Mouse (Mus musculus): ENCODE results near the gene Gm5941. TPM values are rescaled to one million over a fixed set of nuclear protein-coding genes. Genes with fewer than 3 reads are reported as not detected.
A peak's percentile ranks its signal among the peaks of the same experiment; 100 is the strongest.
"Not testable (repeated sequence)": the region's sequence is repeated elsewhere in the genome, so short reads cannot be mapped to it uniquely, and the experiment has no call there.

Gene Gm5941
- not detected for total RNA-seq (2021)
- long read RNA-seq, experiment 1, result 0 reads
- long read RNA-seq, experiment 2, result 0 reads

DNA sequence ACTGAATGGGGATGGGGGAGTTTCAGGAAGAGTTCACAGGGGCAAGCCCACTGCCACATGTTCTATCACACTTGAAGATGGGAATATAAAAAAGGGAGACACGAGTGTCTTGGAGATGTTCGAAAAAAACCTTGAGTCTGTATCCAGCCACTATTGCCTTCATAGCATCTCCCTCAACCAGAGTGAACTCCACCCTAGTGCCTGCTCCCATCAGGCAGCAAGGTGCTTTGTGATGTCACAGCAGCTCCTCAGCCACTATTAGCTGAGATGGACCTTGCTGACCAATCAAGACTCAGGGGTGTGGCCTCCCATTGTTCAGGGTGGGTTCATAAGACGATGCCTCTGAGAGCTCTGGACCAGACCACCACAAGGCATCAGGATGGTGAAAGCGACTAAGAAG lies at the start of gene Gm5941:
Gm5941 (plus strand) TSS at position 301 of the 400 bp plus-strand sequence.
- intact Hi-C loops (cut with DNase I); H3K27ac ChIP-seq; H3K4me3 ChIP-seq; DNase-seq (ENCODE audit: extremely low spot score in 1 of 2, low spot score in 2 of 2): not testable (repeated sequence)

DNA sequence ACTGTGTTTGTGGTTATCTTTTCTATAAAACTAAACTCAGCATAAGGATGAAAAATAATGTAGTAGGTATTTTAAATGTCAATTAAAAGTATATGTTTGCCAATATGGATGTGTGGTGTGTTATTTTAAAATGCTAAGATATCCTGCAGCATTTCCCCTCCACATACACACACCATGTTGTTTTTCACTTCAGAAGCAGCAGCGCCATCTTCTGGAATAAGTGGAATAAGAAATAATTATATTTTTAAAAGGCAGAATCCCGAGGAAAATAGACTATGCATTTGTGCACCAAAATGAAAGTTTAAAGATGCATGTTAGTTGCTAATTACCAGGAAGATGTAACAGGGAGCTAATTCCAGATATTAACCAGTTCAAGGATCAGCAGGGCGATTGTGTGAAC lies 29.3 kb upstream of the Gm5941 start:
- no peak overlapping the region for H3K27ac ChIP-seq
- DNase-seq (ENCODE audit: extremely low spot score in 1 of 2, low spot score in 2 of 2), result no peak
- intact Hi-C loops (cut with DNase I), result no loop called here
- peak; percentile 46 for TF ChIP-seq CTCF (IDR thresholded peaks at IDR 0.05)
- no peak overlapping the region for H3K4me3 ChIP-seq

DNA sequence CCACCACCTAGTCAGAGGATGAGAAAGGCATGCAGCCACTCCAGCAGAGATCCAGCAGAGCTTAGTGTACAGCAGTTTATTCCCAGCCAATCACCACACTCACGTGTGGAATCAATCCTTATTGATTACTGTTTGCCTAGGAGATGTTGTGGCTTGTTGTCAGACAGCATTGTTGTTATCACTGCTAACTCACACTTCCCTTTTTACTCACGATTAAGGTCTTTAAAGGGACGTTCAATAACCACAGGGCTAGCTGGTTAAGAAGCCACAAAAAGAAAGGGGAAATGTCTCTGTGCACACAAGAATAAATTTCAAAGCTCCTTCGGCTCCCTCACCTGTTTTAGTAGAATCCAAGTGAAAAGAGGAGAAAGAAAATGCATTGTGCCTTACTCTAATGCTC lies 25.0 kb upstream of the Gm5941 start:
- no peak overlapping the region for H3K4me3 ChIP-seq
- no peak overlapping the region for H3K27ac ChIP-seq
- intact Hi-C loops (cut with DNase I), result no loop called here
- TF ChIP-seq CTCF (IDR thresholded peaks at IDR 0.05), result no peak
- DNase-seq (ENCODE audit: extremely low spot score in 1 of 2, low spot score in 2 of 2), result no peak

DNA sequence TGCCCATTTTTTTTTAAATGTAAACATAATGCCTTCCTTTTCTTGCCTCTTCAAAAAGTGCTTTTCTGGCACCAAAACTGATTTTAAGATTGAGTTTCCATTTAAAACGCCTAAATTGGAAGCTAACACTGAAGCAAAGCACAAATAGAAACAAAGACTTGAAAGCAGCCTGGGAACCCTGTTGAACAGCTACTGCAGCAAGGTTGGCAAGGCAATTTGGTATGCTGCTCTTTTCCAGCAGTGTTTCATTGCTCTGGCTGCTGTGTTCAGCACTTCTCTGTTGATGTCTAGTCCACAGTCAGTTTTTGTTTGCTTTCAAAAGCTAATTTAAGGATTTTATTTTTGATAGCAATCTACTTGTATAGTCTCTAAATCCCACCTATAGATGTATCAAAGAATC lies 8.5 kb downstream of the Gm5941 start:
- intact Hi-C loops (cut with DNase I), result no loop called here

DNA sequence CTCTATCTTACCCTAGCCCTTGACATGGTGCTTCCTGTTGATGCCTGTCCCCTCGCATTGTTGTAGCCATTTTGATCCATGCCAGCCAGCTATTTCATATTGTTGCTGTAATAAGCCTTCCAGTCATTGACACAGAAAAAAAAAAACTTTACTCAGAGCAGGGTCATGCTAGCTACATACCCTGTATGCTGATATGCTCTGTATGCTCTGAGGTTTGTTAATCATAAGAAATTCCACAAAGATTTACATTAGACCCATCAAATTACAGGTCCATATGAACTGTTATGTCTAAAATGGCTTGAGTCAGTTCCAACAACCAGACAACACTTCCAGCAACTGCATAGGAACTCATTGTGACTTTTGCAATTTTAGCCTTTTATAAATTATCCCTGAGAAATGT lies 38.1 kb downstream of the Gm5941 start:
- no peak overlapping the region for H3K27ac ChIP-seq
- intact Hi-C loops (cut with DNase I), result no loop called here
- no peak for DNase-seq (ENCODE audit: extremely low spot score in 1 of 2, low spot score in 2 of 2)
- no peak for TF ChIP-seq CTCF (IDR thresholded peaks at IDR 0.05)
- H3K4me3 ChIP-seq, result no peak overlapping the region

More for the DNA sequence above, 8.5 kb downstream of the Gm5941 start:
- no peak for TF ChIP-seq CTCF (IDR thresholded peaks at IDR 0.05)
- H3K4me3 ChIP-seq, result no peak overlapping the region
- H3K27ac ChIP-seq, result no peak overlapping the region
- no peak for DNase-seq (ENCODE audit: extremely low spot score in 1 of 2, low spot score in 2 of 2)

Other genes with a start within 250 kb of the Gm5941 start
- not detected for gene Mageb18, start 109.6 kb downstream of the Gm5941 start, total RNA-seq (2021)

Data from left cerebral cortex, adult 2 months (tissue).